Mouse (Mus musculus): ENCODE results near the gene Kcnq5. TPM values are rescaled to one million over a fixed set of nuclear protein-coding genes. Genes with fewer than 3 reads are reported as not detected.

Gene Kcnq5
- polyA plus RNA-seq, 1 experiment from 2014 or later: 1.5 TPM

- H3K4me2 ChIP-seq (ENCODE audit: low read depth, low read length): no peak overlapping the region
- ATAC-seq (ENCODE audit: insufficient read depth, low FRiP score): no peak; the same call in 1 of the 2 replicates
- no peak overlapping the region for H3K4me3 ChIP-seq (replicated peaks; ENCODE audit: low read length)
- no peaks in the 10 kb centered on the region for H3K36me3 ChIP-seq (ENCODE audit: control insufficient read depth, insufficient read depth, low read length)
- no peak overlapping the region for H3K9ac ChIP-seq (ENCODE audit: low read length)
- no peaks in the 10 kb centered on the region for H3K4me1 ChIP-seq (ENCODE audit: control insufficient read depth, insufficient read depth, low read length)
- no peak overlapping the region for H3K27ac ChIP-seq (ENCODE audit: low read length)
- no peaks in the 10 kb centered on the region for H3K27me3 ChIP-seq (ENCODE audit: control insufficient read depth, insufficient read depth, low read length)
- WGBS: 34% methylated on average over 2 of the region's 2 CpGs
- H3K9me3 ChIP-seq (replicated peaks; ENCODE audit: control insufficient read depth, low read length): no peaks in the 10 kb centered on the region
Observed at GRCm38 (mm10) chr1:21448227-21448626, 513.5 kb downstream of the Kcnq5 start.

- no peak overlapping the region for H3K9ac ChIP-seq (ENCODE audit: low read length)
- H3K27ac ChIP-seq (ENCODE audit: low read length): no peak overlapping the region
- H3K27me3 ChIP-seq (ENCODE audit: control insufficient read depth, insufficient read depth, low read length): no peaks in the 10 kb centered on the region
- H3K36me3 ChIP-seq (ENCODE audit: control insufficient read depth, insufficient read depth, low read length): no peaks in the 10 kb centered on the region
- H3K4me1 ChIP-seq (ENCODE audit: control insufficient read depth, insufficient read depth, low read length): no peaks in the 10 kb centered on the region
- H3K9me3 ChIP-seq (replicated peaks; ENCODE audit: control insufficient read depth, low read length): no peaks in the 10 kb centered on the region
- no peak for ATAC-seq (ENCODE audit: insufficient read depth, low FRiP score)
- WGBS: 71% methylated on average over 3 of the region's 3 CpGs
- H3K4me2 ChIP-seq (ENCODE audit: low read depth, low read length): no peak overlapping the region
- no peak overlapping the region for H3K4me3 ChIP-seq (replicated peaks; ENCODE audit: low read length)
Observed at GRCm38 (mm10) chr1:21436753-21437152, 525.0 kb downstream of the Kcnq5 start.

GRCm38 (mm10) chr1:21434853-21435252, 526.9 kb downstream of the Kcnq5 start:
- Histone ChIP-seq H3K27me3 (ENCODE audit: control insufficient read depth, insufficient read depth, low read length) (no peaks in the 10 kb centered on the region), H3K4me3 (replicated peaks; ENCODE audit: low read length) (no peak overlapping the region), H3K27ac (ENCODE audit: low read length) (no peak overlapping the region), H3K9ac (ENCODE audit: low read length) (no peak overlapping the region), H3K36me3 (ENCODE audit: control insufficient read depth, insufficient read depth, low read length) (no peaks in the 10 kb centered on the region), H3K9me3 (replicated peaks; ENCODE audit: control insufficient read depth, low read length) (no peaks in the 10 kb centered on the region), H3K4me1 (ENCODE audit: control insufficient read depth, insufficient read depth, low read length) (no peaks in the 10 kb centered on the region), H3K4me2 (ENCODE audit: low read depth, low read length) (no peak overlapping the region)
- WGBS: 58% methylated on average over 3 of the region's 3 CpGs
- 0 out of 2 replicates have a peak, but pooled peaks have one; percentile 25 for ATAC-seq (ENCODE audit: insufficient read depth, low FRiP score)

DNA sequence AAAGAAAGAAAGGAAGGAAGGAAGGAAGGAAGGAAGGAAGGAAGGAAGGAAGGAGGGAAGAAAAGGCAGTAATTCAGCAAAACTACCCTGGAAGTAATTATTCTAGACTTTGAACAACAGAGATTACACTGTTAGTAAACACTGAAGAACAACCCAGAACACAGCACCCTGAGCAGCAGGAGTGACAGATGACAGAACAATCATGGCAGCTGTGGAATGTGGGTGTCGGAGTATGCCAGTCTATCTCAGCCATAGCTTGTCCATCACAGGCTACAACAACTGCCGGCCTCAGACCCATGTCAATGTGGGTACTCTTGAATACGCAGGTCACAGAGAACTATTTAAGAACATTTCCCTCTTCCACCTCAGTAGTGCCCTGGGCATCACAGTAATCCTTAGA, 530.1 kb downstream of the Kcnq5 start:
- H3K27ac ChIP-seq (ENCODE audit: low read length): no peak overlapping the region
- no peak for ATAC-seq (ENCODE audit: insufficient read depth, low FRiP score)
- no peak overlapping the region for H3K4me3 ChIP-seq (replicated peaks; ENCODE audit: low read length)
- no peaks in the 10 kb centered on the region for H3K27me3 ChIP-seq (ENCODE audit: control insufficient read depth, insufficient read depth, low read length)
- 83% methylated on average over 3 of the region's 3 CpGs for WGBS
- H3K4me2 ChIP-seq (ENCODE audit: low read depth, low read length): no peak overlapping the region
- no peak overlapping the region for H3K9ac ChIP-seq (ENCODE audit: low read length)
- no peaks in the 10 kb centered on the region for H3K4me1 ChIP-seq (ENCODE audit: control insufficient read depth, insufficient read depth, low read length)
- H3K9me3 ChIP-seq (replicated peaks; ENCODE audit: control insufficient read depth, low read length): no peaks in the 10 kb centered on the region
- no peaks in the 10 kb centered on the region for H3K36me3 ChIP-seq (ENCODE audit: control insufficient read depth, insufficient read depth, low read length)

- H3K9ac ChIP-seq (ENCODE audit: low read length): no peak overlapping the region
- no peak overlapping the region for H3K4me3 ChIP-seq (replicated peaks; ENCODE audit: low read length)
- H3K27me3 ChIP-seq (ENCODE audit: control insufficient read depth, insufficient read depth, low read length): no peaks in the 10 kb centered on the region
- H3K4me2 ChIP-seq (ENCODE audit: low read depth, low read length): no peak overlapping the region
- 82% methylated on average over 4 of the region's 4 CpGs for WGBS
- H3K9me3 ChIP-seq (replicated peaks; ENCODE audit: control insufficient read depth, low read length): no peaks in the 10 kb centered on the region
- no peaks in the 10 kb centered on the region for H3K4me1 ChIP-seq (ENCODE audit: control insufficient read depth, insufficient read depth, low read length)
- ATAC-seq (ENCODE audit: insufficient read depth, low FRiP score): no peak
- no peak overlapping the region for H3K27ac ChIP-seq (ENCODE audit: low read length)
- H3K36me3 ChIP-seq (ENCODE audit: control insufficient read depth, insufficient read depth, low read length): no peaks in the 10 kb centered on the region
Observed at GRCm38 (mm10) chr1:21428079-21428478, 533.7 kb downstream of the Kcnq5 start.

GRCm38 (mm10) chr1:21425654-21426053, 536.1 kb downstream of the Kcnq5 start:
- no peak for ATAC-seq (ENCODE audit: insufficient read depth, low FRiP score)
- no peak overlapping the region for H3K4me3 ChIP-seq (replicated peaks; ENCODE audit: low read length)
- H3K9me3 ChIP-seq (replicated peaks; ENCODE audit: control insufficient read depth, low read length): no peaks in the 10 kb centered on the region
- H3K4me1 ChIP-seq (ENCODE audit: control insufficient read depth, insufficient read depth, low read length): no peaks in the 10 kb centered on the region
- H3K36me3 ChIP-seq (ENCODE audit: control insufficient read depth, insufficient read depth, low read length): no peaks in the 10 kb centered on the region
- no peaks in the 10 kb centered on the region for H3K27me3 ChIP-seq (ENCODE audit: control insufficient read depth, insufficient read depth, low read length)
- no peak overlapping the region for H3K4me2 ChIP-seq (ENCODE audit: low read depth, low read length)
- 92% methylated on average over 2 of the region's 2 CpGs for WGBS
- H3K9ac ChIP-seq (ENCODE audit: low read length): no peak overlapping the region
- H3K27ac ChIP-seq (ENCODE audit: low read length): no peak overlapping the region

GRCm38 (mm10) chr1:21419370-21419769, 542.4 kb downstream of the Kcnq5 start:
- H3K27ac ChIP-seq (ENCODE audit: low read length): no peak overlapping the region
- ATAC-seq (ENCODE audit: insufficient read depth, low FRiP score): no peak
- H3K36me3 ChIP-seq (ENCODE audit: control insufficient read depth, insufficient read depth, low read length): no peaks in the 10 kb centered on the region
- H3K4me2 ChIP-seq (ENCODE audit: low read depth, low read length): no peak overlapping the region
- H3K27me3 ChIP-seq (ENCODE audit: control insufficient read depth, insufficient read depth, low read length): no peaks in the 10 kb centered on the region
- H3K9ac ChIP-seq (ENCODE audit: low read length): no peak overlapping the region
- H3K4me3 ChIP-seq (replicated peaks; ENCODE audit: low read length): no peak overlapping the region
- no peaks in the 10 kb centered on the region for H3K4me1 ChIP-seq (ENCODE audit: control insufficient read depth, insufficient read depth, low read length)
- no peaks in the 10 kb centered on the region for H3K9me3 ChIP-seq (replicated peaks; ENCODE audit: control insufficient read depth, low read length)

GRCm38 (mm10) chr1:21412197-21412555, 549.6 kb downstream of the Kcnq5 start:
- Histone ChIP-seq H3K27me3 (ENCODE audit: control insufficient read depth, insufficient read depth, low read length) (no peaks in the 10 kb centered on the region), H3K4me2 (ENCODE audit: low read depth, low read length) (no peak overlapping the region), H3K4me1 (ENCODE audit: control insufficient read depth, insufficient read depth, low read length) (0 out of 2 replicates have a peak, but pooled peaks cover 3% of the 10 kb centered on the region), H3K27ac (ENCODE audit: low read length) (no peak overlapping the region), H3K9me3 (replicated peaks; ENCODE audit: control insufficient read depth, low read length) (no peaks in the 10 kb centered on the region), H3K36me3 (ENCODE audit: control insufficient read depth, insufficient read depth, low read length) (no peaks in the 10 kb centered on the region), H3K9ac (ENCODE audit: low read length) (no peak overlapping the region), H3K4me3 (replicated peaks; ENCODE audit: low read length) (no peak overlapping the region)
- ATAC-seq (ENCODE audit: insufficient read depth, low FRiP score): no peak
- WGBS: 77% methylated on average over 2 of the region's 2 CpGs

GRCm38 (mm10) chr1:21411331-21412196, 550.2 kb downstream of the Kcnq5 start:
- Histone ChIP-seq H3K4me1 (ENCODE audit: control insufficient read depth, insufficient read depth, low read length) (0 out of 2 replicates have a peak, but pooled peaks cover 3% of the 10 kb centered on the region), H3K27me3 (ENCODE audit: control insufficient read depth, insufficient read depth, low read length) (no peaks in the 10 kb centered on the region), H3K27ac (ENCODE audit: low read length) (no peak overlapping the region), H3K36me3 (ENCODE audit: control insufficient read depth, insufficient read depth, low read length) (no peaks in the 10 kb centered on the region), H3K9me3 (replicated peaks; ENCODE audit: control insufficient read depth, low read length) (no peaks in the 10 kb centered on the region), H3K4me2 (ENCODE audit: low read depth, low read length) (no peak overlapping the region), H3K9ac (ENCODE audit: low read length) (no peak overlapping the region), H3K4me3 (replicated peaks; ENCODE audit: low read length) (no peak overlapping the region)
- 54% methylated on average over 18 of the region's 18 CpGs for WGBS
- peak; percentile 37; the same call in 1 of the 2 replicates for ATAC-seq (ENCODE audit: insufficient read depth, low FRiP score)

Data from stomach, embryonic 16.5 days (tissue).